In genomic region chr6:87276941-87277340, GRCm38 (mm10) we compare ENCODE assay signal across 8 mouse cellular contexts. TPM values are rescaled to one million over a fixed set of nuclear protein-coding genes. Genes with fewer than 3 reads are reported as not detected.
DNase-seq lines count a peak whose midpoint lies in the region; ATAC-seq and TF ChIP-seq lines count a peak whose summit lies in the region.

No protein-coding gene starts in this region.

- no peaks in the 10 kb centered on the region for H3K27me3 ChIP-seq in forebrain, embryonic 10.5 days (ENCODE audit: poor library complexity, severe bottlenecking)
- H3K27me3 ChIP-seq in forebrain, embryonic 11.5 days (ENCODE audit: control insufficient read depth, insufficient read depth, low read length), result no peaks in the 10 kb centered on the region
- no peaks in the 10 kb centered on the region for H3K27me3 ChIP-seq in limb, embryonic 13.5 days

- WGBS in forebrain, embryonic 10.5 days, result 94% methylated on average over 7 of the region's 7 CpGs
- WGBS in forebrain, embryonic 11.5 days, result 95% methylated on average over 7 of the region's 7 CpGs
- WGBS in limb, embryonic 13.5 days, result 83% methylated on average over 7 of the region's 7 CpGs

- no peak overlapping the region for H3K4me3 ChIP-seq in forebrain, embryonic 10.5 days
- no peak overlapping the region for H3K4me3 ChIP-seq in forebrain, embryonic 11.5 days (ENCODE audit: low read depth, low read length)
- no peak overlapping the region for H3K4me3 ChIP-seq in bone marrow macrophage, adult 2 months (ENCODE audit: insufficient read depth, low read length)
- H3K4me3 ChIP-seq in limb, embryonic 13.5 days, result no peak overlapping the region

- H3K4me2 ChIP-seq in forebrain, embryonic 11.5 days (ENCODE audit: low read depth, low read length, severe bottlenecking), result no peak overlapping the region
- H3K4me2 ChIP-seq in limb, embryonic 13.5 days (replicated peaks), result no peak overlapping the region

- peaks cover 7% of the 10 kb centered on the region; the same call in 1 of the 2 replicates for H3K9me3 ChIP-seq in forebrain, embryonic 10.5 days
- no peaks in the 10 kb centered on the region; the same call in 1 of the 2 replicates for H3K9me3 ChIP-seq in forebrain, embryonic 11.5 days (ENCODE audit: control insufficient read depth, low read length)
- H3K9me3 ChIP-seq in limb, embryonic 13.5 days, result peaks cover 4% of the 10 kb centered on the region; the same call in 1 of the 2 replicates

- no peak for TF ChIP-seq POLR2A in bone marrow macrophage, adult 2 months (IDR thresholded peaks at IDR 0.05; ENCODE audit: borderline replicate concordance, low read depth, low read length)

- peaks cover 23% of the 10 kb centered on the region for H3K36me3 ChIP-seq in forebrain, embryonic 10.5 days (replicated peaks)
- no peaks in the 10 kb centered on the region for H3K36me3 ChIP-seq in forebrain, embryonic 11.5 days (ENCODE audit: control insufficient read depth, insufficient read depth, low read length)
- peaks cover 53% of the 10 kb centered on the region for H3K36me3 ChIP-seq in limb, embryonic 13.5 days

- no peak for DNase-seq in forebrain, embryonic 10.5 days (ENCODE audit: extremely low spot score, low spot score)
- no peak for DNase-seq in forebrain, embryonic 11.5 days (ENCODE audit: low spot score)
- peak; percentile 16 for DNase-seq in layer of hippocampus, adult 9-11 months
- DNase-seq in layer of hippocampus, postnatal 25 days (ENCODE audit: extremely low spot score in 1 of 2, low spot score in 1 of 2), result no peak
- DNase-seq in thymus, postnatal 0 days (ENCODE audit: low spot score), result no peak
- DNase-seq in frontal cortex, postnatal 10 days (ENCODE audit: low spot score in 2 of 2), result no peak

- no peak overlapping the region for H3K9ac ChIP-seq in forebrain, embryonic 11.5 days (ENCODE audit: low read length)
- no peak overlapping the region for H3K9ac ChIP-seq in limb, embryonic 13.5 days

- ATAC-seq in forebrain, embryonic 11.5 days (replicated peaks; ENCODE audit: low FRiP score), result no peak
- ATAC-seq in limb, embryonic 13.5 days (ENCODE audit: low FRiP score, low read depth), result no peak

- no peak for TF ChIP-seq CTCF in bone marrow macrophage, adult 2 months (IDR thresholded peaks at IDR 0.05; ENCODE audit: low read depth, low read length)

- H3K27ac ChIP-seq in forebrain, embryonic 10.5 days, result peak overlapping the region; percentile 46; the same call in 1 of the 2 replicates
- H3K27ac ChIP-seq in forebrain, embryonic 11.5 days (ENCODE audit: low read depth, low read length), result no peak overlapping the region
- H3K27ac ChIP-seq in bone marrow macrophage, adult 2 months (ENCODE audit: insufficient read depth, low read depth, low read length), result peak overlapping the region; percentile 81
- peak overlapping the region; percentile 45; the same call in 1 of the 2 replicates for H3K27ac ChIP-seq in limb, embryonic 13.5 days

- peaks cover 23% of the 10 kb centered on the region for H3K4me1 ChIP-seq in forebrain, embryonic 10.5 days
- H3K4me1 ChIP-seq in forebrain, embryonic 11.5 days (replicated peaks; ENCODE audit: control insufficient read depth, insufficient read depth, low read length), result peaks cover 4% of the 10 kb centered on the region; the same call in 1 of the 2 replicates
- H3K4me1 ChIP-seq in bone marrow macrophage, adult 2 months (ENCODE audit: control insufficient read depth, insufficient read depth, low read length), result peaks cover 36% of the 10 kb centered on the region
- peaks cover 49% of the 10 kb centered on the region for H3K4me1 ChIP-seq in limb, embryonic 13.5 days

RNA-seq across cellular contexts. Expression of gene Antxr1, which starts 58.7 kb away (rescaled TPM):
- polyA plus RNA-seq in forebrain, embryonic 10.5 days (2016; fragmentation: Nextera tagmentation; extraction: Ambion mirVana), result 3.7 and 4.3 TPM in 2 replicates
- 5.8 and 7.4 TPM in 2 replicates for polyA plus RNA-seq in forebrain, embryonic 11.5 days (2014; fragmentation: Nextera tagmentation; extraction: Ambion mirVana)
- 10 to 100 TPM; 10.1 to 11.8 TPM for total RNA-seq in layer of hippocampus, postnatal 25 days (2021)
- 0.63 and 1.5 TPM in 2 replicates for polyA plus RNA-seq in bone marrow macrophage, adult 2 months (2012; ENCODE audit: insufficient read depth, insufficient read length, missing spikeins)
- 20.2 and 21.1 TPM in 2 replicates for polyA plus RNA-seq in limb, embryonic 13.5 days (2015; fragmentation: Nextera tagmentation; extraction: Ambion mirVana)
- 0.61 and 0.75 TPM in 2 replicates for polyA plus RNA-seq in thymus, postnatal 0 days (2015; fragmentation: Nextera tagmentation; extraction: Ambion mirVana)
